Mouse (Mus musculus) forebrain, embryonic 11.5 days (tissue): ENCODE data around the gene Igfals. TPM values are rescaled to one million over a fixed set of nuclear protein-coding genes. Genes with fewer than 3 reads are reported as not detected.
A peak's percentile ranks its signal among the peaks of the same experiment; 100 is the strongest.

Experiments used
- ATAC-seq: fragments of 200-750 bp; cut with Nextera tagmentation; replicated peaks from 2 replicates; pipeline ENCODE4 v1.8.0; 2017; ENCODE audit warnings: moderate TSS enrichment; ENCODE audit not compliant: low FRiP score
- DNase-seq: peaks from one replicate; pipeline ENCODE4 v3.0.0-alpha.2; 2017; ENCODE audit warnings: low spot score
- H3K27ac ChIP-seq: fragments of 300-500 bp; sonication (generic); 2 replicates; pipeline ENCODE4 v1.5.1; 2014; ENCODE audit warnings: low read depth, low read length
- H3K27me3 ChIP-seq: fragments of 300-500 bp; sonication (generic); 2 replicates; pipeline ENCODE4 v1.6.1; 2014; ENCODE audit warnings: mild to moderate bottlenecking, low read length, mixed read lengths; ENCODE audit not compliant: control insufficient read depth, insufficient read depth
- H3K36me3 ChIP-seq: fragments of 300-500 bp; sonication (generic); 2 replicates; pipeline ENCODE4 v1.6.1; 2014; ENCODE audit warnings: mild to moderate bottlenecking, low read length, moderate library complexity, mixed read lengths; ENCODE audit not compliant: control insufficient read depth, insufficient read depth
- H3K4me1 ChIP-seq: fragments of 300-500 bp; sonication (generic); replicated peaks from 2 replicates; pipeline ENCODE4 v1.6.1; 2014; ENCODE audit warnings: low read length, mixed read lengths; ENCODE audit not compliant: control insufficient read depth, insufficient read depth
- H3K4me2 ChIP-seq: fragments of 300-500 bp; sonication (generic); 2 replicates; pipeline ENCODE4 v1.6.1; 2014; ENCODE audit warnings: low read depth, mild to moderate bottlenecking, low read length, moderate library complexity, mixed read lengths; ENCODE audit not compliant: severe bottlenecking
- H3K4me3 ChIP-seq: fragments of 300-500 bp; sonication (generic); 2 replicates; pipeline ENCODE4 v1.5.1; 2014; ENCODE audit warnings: low read depth, low read length
- H3K9ac ChIP-seq: fragments of 300-500 bp; sonication (generic); 2 replicates; pipeline ENCODE4 v1.6.1; 2014; ENCODE audit warnings: low read length
- H3K9me3 ChIP-seq: fragments of 300-500 bp; sonication (generic); 2 replicates; pipeline ENCODE4 v1.6.1; 2016; ENCODE audit warnings: low read length, mixed read lengths; ENCODE audit not compliant: control insufficient read depth
- WGBS: fragments of 180-500 bp; shearing (Covaris S2); extraction: QIAGEN DNeasy Blood & Tissue Kit; methylation state at CpG from one replicate; pipeline ENCODE4 v1.1.7; 2014; 5-methylcytosine and 5-hydroxymethylcytosine counted together
- polyA plus RNA-seq: library from polyadenylated mRNA; unstranded; fragments of >200 nt; fragmentation: Nextera tagmentation; extraction: Ambion mirVana; gene quantifications from 2 replicates; pipeline ENCODE4 v1.2.1, GENCODE M21; 2014

The Igfals gene
- not detected in 2 replicates for polyA plus RNA-seq

DNA sequence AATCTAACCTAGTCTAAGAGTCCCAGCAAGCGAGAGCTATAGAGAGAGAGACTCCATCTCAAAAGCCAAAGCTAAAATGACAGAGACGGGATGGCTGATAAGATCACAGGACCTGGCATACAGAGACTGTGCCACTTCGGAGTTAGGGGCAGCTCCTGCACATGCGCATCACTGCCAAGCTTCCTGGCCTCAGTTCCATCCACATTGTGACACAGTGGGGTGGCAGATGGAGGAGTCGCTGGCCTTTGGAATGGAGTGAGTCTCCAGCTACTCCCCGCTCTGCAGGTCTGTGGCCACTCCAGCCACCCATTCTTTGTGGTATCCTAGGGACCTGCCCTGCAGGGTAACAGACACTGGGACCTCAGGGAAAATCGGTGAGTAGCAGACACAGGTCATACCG lies at the start of gene Igfals:
TSS of gene Igfals (plus strand) at position 222 of the 400 bp plus-strand sequence.
- no peaks in the 10 kb centered on the region for H3K4me1 ChIP-seq
- no peak for ATAC-seq
- no peaks in the 10 kb centered on the region for H3K27me3 ChIP-seq
- 92% methylated on average over 8 of the region's 8 CpGs for WGBS
- H3K4me2 ChIP-seq = no peak within 1 kb of the TSS
- DNase-seq = peak; percentile 40
- no peaks in the 10 kb centered on the region for H3K36me3 ChIP-seq
- H3K27ac ChIP-seq = no peak within 1 kb of the TSS
- no peak within 1 kb of the TSS for H3K9ac ChIP-seq
- no peaks in the 10 kb centered on the region for H3K9me3 ChIP-seq
- no peak within 1 kb of the TSS for H3K4me3 ChIP-seq

DNA sequence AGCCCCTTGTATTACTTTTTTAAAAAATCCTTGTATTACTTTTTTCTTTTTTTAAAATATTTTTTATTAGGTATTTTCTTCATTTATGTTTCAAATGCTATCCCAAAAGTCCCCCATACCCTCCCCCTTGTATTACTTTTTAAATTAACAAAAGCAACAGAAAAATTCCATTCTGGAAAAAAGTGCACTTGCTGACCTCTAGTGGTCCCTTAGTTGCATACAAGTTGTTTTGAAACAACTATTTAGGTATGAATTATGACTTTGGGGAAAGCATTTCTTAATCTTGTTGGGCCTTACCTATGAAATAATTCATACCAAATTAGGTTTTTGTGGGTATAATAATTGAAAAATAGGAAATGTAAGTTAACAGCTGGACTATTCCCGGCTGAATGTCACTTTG lies 48.3 kb upstream of the Igfals start:
- Histone ChIP-seq H3K27me3 (no peaks in the 10 kb centered on the region), H3K27ac (no peak overlapping the region), H3K4me1 (no peaks in the 10 kb centered on the region), H3K9me3 (no peaks in the 10 kb centered on the region), H3K36me3 (no peaks in the 10 kb centered on the region), H3K4me3 (no peak overlapping the region), H3K4me2 (no peak overlapping the region), H3K9ac (no peak overlapping the region)
- ATAC-seq (no peak), DNase-seq (no peak)
- 52% methylated on average over 1 of the region's 1 CpGs for WGBS

GRCm38 (mm10) chr17:24818172-24818571 lies 47.6 kb upstream of the Igfals start:
- no peaks in the 10 kb centered on the region for H3K27me3 ChIP-seq
- 53% methylated on average over 6 of the region's 6 CpGs for WGBS

GRCm38 (mm10) chr17:24819469-24819868 lies 46.3 kb upstream of the Igfals start:
- no peak overlapping the region for H3K27ac ChIP-seq
- no peak overlapping the region for H3K4me2 ChIP-seq
- no peak overlapping the region for H3K4me3 ChIP-seq
- no peak overlapping the region for H3K9ac ChIP-seq
- H3K9me3 ChIP-seq = no peaks in the 10 kb centered on the region
- DNase-seq = no peak
- H3K27me3 ChIP-seq = no peaks in the 10 kb centered on the region
- no peak for ATAC-seq
- 65% methylated on average over 2 of the region's 2 CpGs for WGBS
- no peaks in the 10 kb centered on the region for H3K4me1 ChIP-seq
- H3K36me3 ChIP-seq = no peaks in the 10 kb centered on the region

More at GRCm38 (mm10) chr17:24818172-24818571, 47.6 kb upstream of the Igfals start:
- Histone ChIP-seq H3K4me2 (no peak overlapping the region), H3K4me1 (no peaks in the 10 kb centered on the region), H3K36me3 (no peaks in the 10 kb centered on the region), H3K9ac (no peak overlapping the region), H3K4me3 (no peak overlapping the region), H3K9me3 (no peaks in the 10 kb centered on the region), H3K27ac (no peak overlapping the region)
- no peak for ATAC-seq
- no peak for DNase-seq

- Histone ChIP-seq H3K9ac (no peak overlapping the region), H3K27me3 (no peaks in the 10 kb centered on the region), H3K4me3 (no peak overlapping the region), H3K27ac (no peak overlapping the region), H3K36me3 (no peaks in the 10 kb centered on the region), H3K4me1 (no peaks in the 10 kb centered on the region), H3K9me3 (no peaks in the 10 kb centered on the region), H3K4me2 (no peak overlapping the region)
- no peak for ATAC-seq
- 63% methylated on average over 3 of the region's 3 CpGs for WGBS
- no peak for DNase-seq
Observed at GRCm38 (mm10) chr17:24821351-24822280, 44.2 kb upstream of the Igfals start.

DNA sequence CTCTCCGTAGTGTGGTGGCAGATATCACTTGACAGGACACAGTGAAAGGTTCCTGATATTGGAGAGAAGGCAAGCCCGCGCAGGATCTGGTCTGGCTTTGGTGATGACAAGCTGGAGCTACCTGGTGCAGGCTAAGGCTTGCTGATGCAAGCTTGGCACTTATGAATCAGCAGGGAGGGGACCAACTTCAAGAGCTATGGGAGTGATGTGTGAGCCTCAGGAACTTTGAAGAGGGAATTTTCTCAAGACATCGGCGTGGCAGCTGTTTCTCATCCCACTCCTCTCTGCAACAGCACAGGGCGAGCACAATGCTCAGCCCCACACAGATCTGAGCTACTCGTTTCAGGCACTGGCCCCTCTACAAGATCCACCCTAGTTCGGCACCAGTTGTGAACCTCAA lies 26.0 kb upstream of the Igfals start, which contains the start of gene Hagh:
TSS of gene Hagh (plus strand) at position 302 of the 400 bp plus-strand sequence.
- no peaks in the 10 kb centered on the region for H3K9me3 ChIP-seq
- H3K4me3 ChIP-seq = no peak within 1 kb of the TSS
- 74% methylated on average over 8 of the region's 8 CpGs for WGBS
- H3K27ac ChIP-seq = no peak within 1 kb of the TSS
- no peak within 1 kb of the TSS for H3K4me2 ChIP-seq
- no peak for ATAC-seq
- no peak within 1 kb of the TSS for H3K9ac ChIP-seq
- DNase-seq = no peak
- H3K4me1 ChIP-seq = no peaks in the 10 kb centered on the region
- no peaks in the 10 kb centered on the region for H3K36me3 ChIP-seq
- H3K27me3 ChIP-seq = no peaks in the 10 kb centered on the region

DNA sequence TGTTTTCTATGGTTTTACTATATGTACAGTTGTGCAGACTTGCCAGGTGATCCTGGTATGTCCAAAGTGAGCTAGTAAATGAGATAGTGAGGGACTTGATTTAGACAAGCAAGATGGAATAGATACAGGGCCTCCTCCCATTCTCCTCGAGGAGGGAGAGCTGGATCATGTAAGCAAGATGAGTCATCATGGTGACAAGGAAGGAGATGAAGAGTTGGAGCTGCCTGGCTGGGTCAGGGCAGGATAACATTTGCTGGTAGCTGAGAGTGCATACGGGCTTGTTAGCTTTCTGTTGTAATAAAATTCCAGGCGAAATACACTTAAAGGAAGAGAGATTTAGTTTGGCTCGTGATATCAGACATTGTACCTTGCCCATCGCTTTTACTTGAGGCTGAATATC lies 25.5 kb upstream of the Igfals start:
- no peak overlapping the region for H3K9ac ChIP-seq
- no peak overlapping the region for H3K4me2 ChIP-seq
- 64% methylated on average over 5 of the region's 5 CpGs for WGBS
- no peak overlapping the region for H3K27ac ChIP-seq
- no peak overlapping the region for H3K4me3 ChIP-seq
- DNase-seq (no peak), ATAC-seq (no peak)
- H3K36me3 ChIP-seq = no peaks in the 10 kb centered on the region
- H3K9me3 ChIP-seq = no peaks in the 10 kb centered on the region
- no peaks in the 10 kb centered on the region for H3K27me3 ChIP-seq
- H3K4me1 ChIP-seq = no peaks in the 10 kb centered on the region

DNA sequence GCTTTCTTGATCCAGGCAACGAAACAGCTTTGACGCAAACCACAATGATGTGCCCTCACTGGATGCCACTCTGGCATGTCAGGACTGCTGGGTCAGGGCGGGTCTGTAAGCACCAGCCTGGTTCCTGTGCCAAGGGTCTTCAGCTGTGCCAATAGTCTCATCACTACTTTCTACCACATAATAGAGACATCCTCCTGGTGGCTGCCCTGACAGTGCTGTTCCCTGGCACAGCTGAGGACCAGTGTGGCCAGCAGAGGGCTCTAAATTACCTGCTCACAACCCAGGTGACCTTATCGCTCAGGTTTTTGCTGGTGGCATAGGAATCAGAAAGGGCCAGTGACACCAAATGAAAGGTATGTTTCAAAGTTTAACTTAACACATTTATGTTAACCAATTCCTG lies 24.7 kb upstream of the Igfals start:
- no peak overlapping the region for H3K9ac ChIP-seq
- H3K36me3 ChIP-seq = no peaks in the 10 kb centered on the region
- DNase-seq = no peak
- no peak overlapping the region for H3K4me2 ChIP-seq
- no peaks in the 10 kb centered on the region for H3K27me3 ChIP-seq
- H3K9me3 ChIP-seq = no peaks in the 10 kb centered on the region
- ATAC-seq = no peak
- 48% methylated on average over 4 of the region's 4 CpGs for WGBS
- H3K4me3 ChIP-seq = no peak overlapping the region
- H3K27ac ChIP-seq = no peak overlapping the region
- no peaks in the 10 kb centered on the region for H3K4me1 ChIP-seq

DNA sequence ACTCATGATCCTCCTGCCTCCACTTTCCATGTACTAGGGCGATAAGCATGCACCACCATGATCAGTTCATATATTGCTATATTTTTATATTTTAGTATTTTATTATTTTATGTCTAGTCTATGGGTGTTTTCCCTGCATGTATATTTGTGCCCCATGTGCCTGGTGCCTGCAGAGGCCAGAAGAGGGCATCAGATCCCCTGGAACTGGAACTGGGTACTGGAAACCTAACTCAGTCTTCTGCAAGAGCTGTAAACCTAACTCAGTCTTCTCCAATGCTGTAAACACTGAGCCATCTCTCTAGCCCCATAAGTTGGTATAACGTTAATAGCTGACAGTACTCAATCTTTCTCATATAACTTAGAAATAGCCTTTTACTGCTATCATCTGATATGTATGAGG lies 23.2 kb upstream of the Igfals start:
- 59% methylated on average over 2 of the region's 2 CpGs for WGBS
- no peaks in the 10 kb centered on the region for H3K4me1 ChIP-seq
- H3K9ac ChIP-seq = no peak overlapping the region
- DNase-seq (no peak), ATAC-seq (no peak)
- no peak overlapping the region for H3K4me2 ChIP-seq
- H3K27me3 ChIP-seq = no peaks in the 10 kb centered on the region
- no peaks in the 10 kb centered on the region for H3K9me3 ChIP-seq
- no peak overlapping the region for H3K27ac ChIP-seq
- no peak overlapping the region for H3K4me3 ChIP-seq
- no peaks in the 10 kb centered on the region for H3K36me3 ChIP-seq
